In the genomic region with DNA sequence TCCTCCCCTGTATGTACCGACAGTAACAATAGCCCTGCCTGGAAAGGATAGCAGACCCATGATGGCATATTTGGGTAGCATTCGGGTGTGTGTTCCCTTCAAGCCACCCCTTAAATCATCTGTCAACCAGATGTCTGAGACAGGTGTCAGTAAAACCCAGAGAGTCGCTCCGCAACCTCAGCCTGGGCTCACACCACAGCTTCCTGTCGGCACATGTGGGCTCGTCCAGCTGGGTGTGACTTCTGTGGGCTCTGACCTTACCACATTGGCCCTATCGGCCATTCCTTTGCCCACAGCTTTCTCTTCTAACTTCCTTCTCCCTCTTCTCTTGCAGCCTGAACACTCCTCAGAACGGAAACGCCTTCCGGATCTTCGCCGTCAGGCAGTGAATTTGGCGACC, we compare ENCODE assay signal across 15 mouse cellular contexts. TPM values are rescaled to one million over a fixed set of nuclear protein-coding genes. Genes with fewer than 3 reads are reported as not detected.
DNase-seq lines count a peak whose midpoint lies in the region; ATAC-seq and TF ChIP-seq lines count a peak whose summit lies in the region.
"Had no signal": no experiment of that assay in that cellular context is flagged by ENCODE, and none has a peak within 500 bp of the region (broad histone marks: within the 10 kb centered on the region; RNA-seq: fewer than 3 reads in every experiment).

No protein-coding gene starts in this region.

- H3K27me3 ChIP-seq in C2C12 (ENCODE audit: control insufficient read depth, insufficient read depth, insufficient read length), result peaks cover 4% of the 10 kb centered on the region
- peaks cover 87% of the 10 kb centered on the region for H3K27me3 ChIP-seq in CH12.LX (replicated peaks)
- H3K27me3 ChIP-seq: embryonic facial prominence, embryonic 15.5 days had no signal

- no peaks in the 10 kb centered on the region for H3K79me3 ChIP-seq in C2C12 (ENCODE audit: low read depth)

- TF ChIP-seq EP300 in CH12.LX (IDR thresholded peaks at IDR 0.05; ENCODE audit: low read length), result no peak

- 0 out of 2 replicates have a peak overlapping the region, but pooled peaks have one; percentile 22 for H3K4me2 ChIP-seq in CH12.LX (ENCODE audit: insufficient read depth, low read depth, poor library complexity, severe bottlenecking)
- H3K4me2 ChIP-seq: embryonic facial prominence, embryonic 15.5 days; liver, embryonic 12.5 days had no signal

- peak; percentile 6 for DNase-seq in CH12.LX (ENCODE audit: extremely low read depth)
- peak; percentile 50 to 73 for DNase-seq in thymus, adult 18-20 months
- no peak for DNase-seq in Muller cell, postnatal 12 days (ENCODE audit: inconsistent ontology term)
- DNase-seq in layer of hippocampus, adult 2 months (ENCODE audit: low spot score in 2 of 2), result no peak
- DNase-seq: cerebellum, postnatal 14 days; right cerebral cortex, postnatal 14 days had no signal

- H3K4me3 ChIP-seq in C2C12 (ENCODE audit: insufficient read depth, poor library complexity, severe bottlenecking) (no peak overlapping the region), CH12.LX (replicated peaks in 1 of 3; ENCODE audit: low read depth in 2 of 3, low read length in 2 of 3, poor library complexity in 1 of 3) (no peak overlapping the region)
- no peak overlapping the region for H3K4me3 ChIP-seq in layer of hippocampus, adult 2 months
- H3K4me3 ChIP-seq: embryonic facial prominence, embryonic 15.5 days; left cerebral cortex, adult 2 months; liver, embryonic 12.5 days had no signal

- no peak for TF ChIP-seq CTCF in C2C12 (IDR thresholded peaks at IDR 0.05; ENCODE audit: control insufficient read depth, insufficient read depth, insufficient read length)
- TF ChIP-seq CTCF in CH12.LX (conservative IDR thresholded peaks at IDR 0.05 in 1 of 2, IDR thresholded peaks at IDR 0.05 in 1 of 2; ENCODE audit: low read depth in 2 of 2, low read length in 2 of 2), result no peak
- TF ChIP-seq CTCF in layer of hippocampus, adult 2 months (conservative IDR thresholded peaks at IDR 0.05), result no peak

- H3K36me3 ChIP-seq in C2C12 (ENCODE audit: control insufficient read depth, insufficient read depth), result no peaks in the 10 kb centered on the region
- H3K36me3 ChIP-seq in CH12.LX (replicated peaks in 1 of 2; ENCODE audit: control insufficient read depth in 1 of 2, insufficient read depth in 1 of 2, low read length in 1 of 2), result no peaks in the 10 kb centered on the region
- H3K36me3 ChIP-seq: embryonic facial prominence, embryonic 15.5 days; G1E; liver, embryonic 12.5 days had no signal

- in situ Hi-C loops in CH12.LX (cut with MboI; ENCODE audit: low pct_ligation_motif_present, low pct_unique_long_range_greater_than_20kb, low sequenced_read_pairs), result no loop called here

- peaks cover 0 to 5% of the 10 kb centered on the region in 2 experiments; a peak in 2 of 4 replicates for H3K4me1 ChIP-seq in CH12.LX (ENCODE audit: control insufficient read depth in 1 of 2, insufficient read depth in 2 of 2)

- no peak overlapping the region for H3K27ac ChIP-seq in CH12.LX (ENCODE audit: insufficient read depth, low read depth)
- no peak overlapping the region for H3K27ac ChIP-seq in layer of hippocampus, adult 2 months
- H3K27ac ChIP-seq: embryonic facial prominence, embryonic 15.5 days; hindbrain, postnatal 0 days; left cerebral cortex, adult 2 months; liver, embryonic 12.5 days; macrophage had no signal

- no peaks in the 10 kb centered on the region for H3K9me3 ChIP-seq in CH12.LX (replicated peaks; ENCODE audit: low read length)
- H3K9me3 ChIP-seq: embryonic facial prominence, embryonic 15.5 days; G1E; liver, embryonic 12.5 days had no signal

- ATAC-seq in inflammation-experienced regulatory T-cells, adult 6 months, result peak; percentile 51
- no peak for ATAC-seq in cerebellum, adult (ENCODE audit: insufficient number of reproducible peaks, low FRiP score, low TSS enrichment)
- ATAC-seq: hindbrain, postnatal 0 days; liver, embryonic 12.5 days had no signal

- TF ChIP-seq RAD21 in CH12.LX (IDR thresholded peaks at IDR 0.05; ENCODE audit: low read depth, low read length), result no peak

- no peak overlapping the region for H3ac ChIP-seq in C2C12 (ENCODE audit: control insufficient read depth, insufficient read length, low read depth)

- no peak for TF ChIP-seq POLR2A in CH12.LX (IDR thresholded peaks at IDR 0.05; ENCODE audit: low read depth, low read length)

- H3K9ac ChIP-seq in CH12.LX (ENCODE audit: insufficient read depth, low read depth), result no peak overlapping the region
- H3K9ac ChIP-seq: embryonic facial prominence, embryonic 15.5 days; liver, embryonic 12.5 days had no signal

- H3K79me2 ChIP-seq in C2C12 (ENCODE audit: control insufficient read depth, insufficient read depth) (no peaks in the 10 kb centered on the region), CH12.LX (replicated peaks; ENCODE audit: control insufficient read depth, extremely low read depth, insufficient read depth, poor library complexity, severe bottlenecking) (no peaks in the 10 kb centered on the region)

- dilution Hi-C loops in CH12.LX (cut with MboI; ENCODE audit: extremely low pct_ligation_motif_present, extremely low pct_unique_long_range_greater_than_20kb, low sequenced_read_pairs), result no loop called here

TF ChIP-seq in C2C12, 6 proteins besides CTCF, POLR2A, EP300 and RAD21:
- TF ChIP-seq FOSL1 (IDR thresholded peaks at IDR 0.05; ENCODE audit: insufficient read depth, low read length, poor library complexity, severe bottlenecking) (no peak), CEBPB (IDR thresholded peaks at IDR 0.05; ENCODE audit: low read depth) (no peak), MYOD1 (IDR thresholded peaks at IDR 0.05; ENCODE audit: control insufficient read depth, insufficient read length, low read depth) (peak; percentile 85)

TF ChIP-seq in CH12.LX, 34 proteins besides CTCF, POLR2A, EP300 and RAD21:
- TF ChIP-seq TBP (conservative IDR thresholded peaks at IDR 0.05; ENCODE audit: low read depth, low read length), result no peak
- TF ChIP-seq SIN3A (IDR thresholded peaks at IDR 0.05; ENCODE audit: low read length), result no peak
- TF ChIP-seq TCF12 (IDR thresholded peaks at IDR 0.05; ENCODE audit: low read depth, low read length), result peak; percentile 60; the same call in 1 of the 2 replicates
- no peak for TF ChIP-seq HCFC1 (IDR thresholded peaks at IDR 0.05; ENCODE audit: low read depth, low read length)
- TF ChIP-seq BHLHE40 (IDR thresholded peaks at IDR 0.05; ENCODE audit: low read depth, low read length), result peak; percentile 69
TF ChIP-seq in CH12.LX: peak in this region for 2.

RNA-seq across cellular contexts. Expression of a gene that starts 51.3 kb away (rescaled TPM):
- polyA plus RNA-seq in C2C12 (2012; fragmentation: generic; extraction: Trizol), result 32.4 TPM
- total RNA-seq in CH12.LX (2012; rRNA removed), result 26.3 and 30.9 TPM in 2 replicates
- 18.3 and 18.5 TPM in 2 replicates for total RNA-seq in CH12.LX (2014; rRNA removed)
- polyA plus RNA-seq in CH12.LX (2012; ENCODE audit: insufficient read length, low read depth), result 22.7 and 23.7 TPM in 2 replicates
- 1 to 10 TPM; 5.3 to 6.6 (median 6.2) TPM for polyA plus RNA-seq in inflammation-experienced regulatory T-cells, adult 6 months (2017; shearing (Covaris generic))
- 10 to 100 TPM; 33.9 to 35.9 TPM for total RNA-seq in layer of hippocampus, adult 2 months (2021)

RNA-seq across cellular contexts. Expression of a gene that starts 57.7 kb away (rescaled TPM):
- polyA plus RNA-seq in C2C12 (2012; fragmentation: generic; extraction: Trizol) (0.13 TPM), CH12.LX (2012; ENCODE audit: insufficient read length, low read depth) (not detected in 2 replicates)
- total RNA-seq in CH12.LX (2012; rRNA removed) (0.04 TPM in 1 of 2 replicates, not detected in the other), CH12.LX (2014; rRNA removed) (not detected in 2 replicates)
- polyA plus RNA-seq in inflammation-experienced regulatory T-cells, adult 6 months (2017; shearing (Covaris generic)), result under 1 TPM in 1 of 3 experiments, not detected in 2; 0.34 TPM
- total RNA-seq in layer of hippocampus, adult 2 months (2021), result 1 to 10 TPM; 2.0 to 2.5 TPM

Comparison
In these comparisons a context has a peak if more than half of its experiments do, and no peak if none do; other contexts are left out.
1. DNase-seq: peak in CH12.LX (single experiment) and thymus, adult 18-20 months (2 of 2); none in Muller cell, postnatal 12 days (single experiment) and layer of hippocampus, adult 2 months (0 of 2).